Mouse (Mus musculus) hindbrain, embryonic 13.5 days (tissue): ENCODE data around the gene Ssh3. TPM values are rescaled to one million over a fixed set of nuclear protein-coding genes. Genes with fewer than 3 reads are reported as not detected.
A peak's percentile ranks its signal among the peaks of the same experiment; 100 is the strongest.

Experiments used
- ATAC-seq: fragments of 200-750 bp; cut with Nextera tagmentation; 2 replicates; pipeline ENCODE4 v1.8.0; 2017; ENCODE audit warnings: moderate TSS enrichment; ENCODE audit not compliant: low FRiP score
- H3K27ac ChIP-seq: fragments of 300-500 bp; sonication (generic); 2 replicates; pipeline ENCODE4 v1.5.1; 2015; ENCODE audit warnings: inconsistent platforms, mild to moderate bottlenecking, moderate library complexity
- H3K27me3 ChIP-seq: fragments of 300-500 bp; sonication (generic); 2 replicates; pipeline ENCODE4 v1.6.1; 2015; ENCODE audit warnings: mild to moderate bottlenecking, inconsistent platforms
- H3K36me3 ChIP-seq: fragments of 300-500 bp; sonication (generic); 2 replicates; pipeline ENCODE4 v1.6.1; 2015; ENCODE audit warnings: mild to moderate bottlenecking, inconsistent platforms
- H3K4me1 ChIP-seq: fragments of 300-500 bp; sonication (generic); replicated peaks from 2 replicates; pipeline ENCODE4 v1.6.1; 2015; ENCODE audit warnings: inconsistent platforms
- H3K4me2 ChIP-seq: fragments of 300-500 bp; sonication (generic); 2 replicates; pipeline ENCODE4 v1.6.1; 2015; ENCODE audit warnings: inconsistent platforms, mild to moderate bottlenecking, moderate library complexity
- H3K4me3 ChIP-seq: fragments of 300-500 bp; sonication (generic); 2 replicates; pipeline ENCODE4 v1.5.1; 2015; ENCODE audit warnings: mild to moderate bottlenecking, inconsistent platforms
- H3K9ac ChIP-seq: fragments of 300-500 bp; sonication (generic); 2 replicates; pipeline ENCODE4 v1.6.1; 2015; ENCODE audit warnings: mild to moderate bottlenecking, inconsistent platforms
- H3K9me3 ChIP-seq: fragments of 300-500 bp; sonication (generic); 2 replicates; pipeline ENCODE4 v1.6.1; 2016; ENCODE audit warnings: inconsistent platforms
- WGBS: fragments of 180-500 bp; shearing (Covaris S2); methylation state at CpG from one replicate; pipeline ENCODE4 v1.1.7; 2015; 5-methylcytosine and 5-hydroxymethylcytosine counted together
- polyA plus RNA-seq: library from polyadenylated mRNA; unstranded; fragments of >200 nt; fragmentation: Nextera tagmentation; extraction: Ambion mirVana; gene quantifications from 2 replicates; pipeline ENCODE4 v1.2.1, GENCODE M21; 2015

Gene Ssh3
- polyA plus RNA-seq, 1 experiment from 2014 or later: 10.6 TPM

GRCm38 (mm10) chr19:4291161-4291560 lies 22.2 kb upstream of the Ssh3 start:
- H3K9me3 ChIP-seq: no peaks in the 10 kb centered on the region
- H3K4me1 ChIP-seq: peaks cover 16% of the 10 kb centered on the region
- no peak overlapping the region for H3K4me2 ChIP-seq
- no peak overlapping the region for H3K9ac ChIP-seq
- 90% methylated on average over 11 of the region's 11 CpGs for WGBS
- peaks cover 87% of the 10 kb centered on the region for H3K36me3 ChIP-seq
- no peaks in the 10 kb centered on the region for H3K27me3 ChIP-seq
- ATAC-seq: no peak
- no peak overlapping the region for H3K4me3 ChIP-seq
- no peak overlapping the region for H3K27ac ChIP-seq

DNA sequence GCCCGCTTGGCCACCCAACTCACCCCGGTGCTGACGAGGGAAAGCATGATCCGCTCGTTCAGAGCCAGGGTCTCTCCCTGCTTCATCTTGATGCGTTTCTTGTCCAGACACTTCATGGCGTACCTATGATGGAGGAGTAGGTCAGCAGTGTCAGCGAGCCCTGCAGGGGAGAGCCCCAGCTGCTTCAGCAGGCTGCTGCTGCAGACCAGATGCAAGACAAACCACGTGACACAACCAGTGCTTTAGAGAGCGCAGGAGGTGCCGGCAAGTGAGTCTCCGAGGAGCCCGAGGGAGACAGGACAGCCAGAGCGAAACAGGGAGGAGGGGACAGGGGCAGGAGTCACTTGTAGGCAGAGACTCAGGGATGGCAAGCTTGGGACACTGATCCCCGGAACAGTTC lies 21.8 kb upstream of the Ssh3 start:
- Histone ChIP-seq H3K4me2 (no peak overlapping the region), H3K27ac (no peak overlapping the region), H3K4me3 (no peak overlapping the region), H3K27me3 (no peaks in the 10 kb centered on the region), H3K4me1 (peaks cover 16% of the 10 kb centered on the region), H3K36me3 (peaks cover 91% of the 10 kb centered on the region), H3K9me3 (no peaks in the 10 kb centered on the region), H3K9ac (no peak overlapping the region)
- no peak; the same call in 1 of the 2 replicates for ATAC-seq
- 72% methylated on average over 15 of the region's 15 CpGs for WGBS

DNA sequence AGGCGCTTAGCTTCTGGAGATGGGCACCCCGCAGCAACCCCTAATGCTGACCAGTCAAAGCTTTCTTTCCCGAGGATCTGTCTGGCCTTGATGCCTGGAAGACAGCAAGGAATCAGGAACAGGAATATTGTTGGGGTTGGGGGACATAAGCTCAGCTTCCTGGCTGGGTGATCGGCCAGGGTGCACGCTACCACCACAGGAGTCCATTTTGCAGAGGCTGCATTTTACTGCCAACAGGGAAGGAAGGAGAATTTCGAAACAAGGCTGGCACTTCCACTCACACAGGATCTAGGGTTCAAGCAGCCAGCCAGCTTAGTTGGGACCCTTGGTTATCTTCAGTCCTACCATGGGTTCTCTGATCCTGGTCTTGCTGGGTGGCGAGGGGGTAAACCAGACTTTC lies 14.7 kb upstream of the Ssh3 start:
- Histone ChIP-seq H3K4me3 (peak overlapping the region; percentile 63), H3K9ac (no peak overlapping the region), H3K27ac (peak overlapping the region; percentile 52; the same call in 1 of the 2 replicates), H3K27me3 (0 out of 2 replicates have a peak, but pooled peaks cover 3% of the 10 kb centered on the region), H3K4me2 (peak overlapping the region; percentile 66), H3K9me3 (no peaks in the 10 kb centered on the region), H3K4me1 (peaks cover 17% of the 10 kb centered on the region), H3K36me3 (peaks cover 54% of the 10 kb centered on the region)
- WGBS: 51% methylated on average over 7 of the region's 7 CpGs
- no peak for ATAC-seq

- 0 out of 2 replicates have a peak, but pooled peaks cover 3% of the 10 kb centered on the region for H3K27me3 ChIP-seq
- WGBS: under 1% methylated on average over 47 of the region's 50 CpGs
- H3K9me3 ChIP-seq: no peaks in the 10 kb centered on the region
- peak within 1 kb of the TSS; percentile 66 for H3K4me2 ChIP-seq
- peaks cover 17% of the 10 kb centered on the region for H3K4me1 ChIP-seq
- H3K4me3 ChIP-seq: peak within 1 kb of the TSS; percentile 63
- peak; percentile 94 for ATAC-seq
- peaks cover 47% of the 10 kb centered on the region for H3K36me3 ChIP-seq
- peak within 1 kb of the TSS; percentile 82 for H3K9ac ChIP-seq
- peak within 1 kb of the TSS; percentile 80 for H3K27ac ChIP-seq
Observed at GRCm38 (mm10) chr19:4282898-4283553, 14.0 kb upstream of the Ssh3 start, which contains the start of gene Ankrd13d. TSS of gene Ankrd13d (minus strand) at chr19:4283137.

- Histone ChIP-seq H3K9ac (no peak overlapping the region), H3K4me1 (peaks cover 17% of the 10 kb centered on the region), H3K4me2 (no peak overlapping the region), H3K36me3 (peaks cover 30% of the 10 kb centered on the region), H3K27ac (no peak overlapping the region), H3K9me3 (no peaks in the 10 kb centered on the region; the same call in 1 of the 2 replicates), H3K4me3 (no peak overlapping the region), H3K27me3 (0 out of 2 replicates have a peak, but pooled peaks cover 3% of the 10 kb centered on the region)
- no peak for ATAC-seq
- 94% methylated on average over 9 of the region's 9 CpGs for WGBS
Observed at GRCm38 (mm10) chr19:4280425-4280824, 11.4 kb upstream of the Ssh3 start.

GRCm38 (mm10) chr19:4279487-4279886 lies 10.5 kb upstream of the Ssh3 start:
- Histone ChIP-seq H3K27me3 (0 out of 2 replicates have a peak, but pooled peaks cover 3% of the 10 kb centered on the region), H3K4me2 (no peak overlapping the region), H3K9me3 (no peaks in the 10 kb centered on the region; the same call in 1 of the 2 replicates), H3K4me1 (peaks cover 17% of the 10 kb centered on the region), H3K27ac (no peak overlapping the region), H3K4me3 (no peak overlapping the region), H3K9ac (no peak overlapping the region), H3K36me3 (peaks cover 25% of the 10 kb centered on the region)
- 98% methylated on average over 1 of the region's 1 CpGs for WGBS
- no peak for ATAC-seq

DNA sequence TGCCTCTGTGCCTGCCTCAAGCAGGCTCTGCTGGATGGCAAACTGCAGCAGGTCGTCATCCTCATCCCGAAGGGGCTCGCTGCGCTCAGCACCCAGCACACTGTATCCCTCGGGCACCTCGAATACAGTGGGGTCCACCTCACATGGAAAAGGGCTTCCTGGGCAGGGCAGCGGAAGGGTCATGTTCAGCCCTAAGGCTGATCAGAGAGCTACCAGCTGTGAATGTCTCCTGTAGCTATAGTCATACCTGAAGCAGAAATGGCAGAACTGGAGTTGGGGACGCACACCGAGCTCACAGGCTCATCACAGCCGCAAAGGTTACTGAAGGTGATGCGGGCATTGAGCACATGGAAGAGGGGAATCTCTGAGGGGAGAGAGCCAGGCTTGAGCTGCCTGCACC lies 2.0 kb upstream of the Ssh3 start:
- Histone ChIP-seq H3K4me2 (no peak overlapping the region), H3K27ac (no peak overlapping the region), H3K9me3 (no peaks in the 10 kb centered on the region; the same call in 1 of the 2 replicates), H3K4me3 (no peak overlapping the region), H3K9ac (no peak overlapping the region), H3K27me3 (peaks cover 42% of the 10 kb centered on the region), H3K4me1 (peaks cover 12% of the 10 kb centered on the region), H3K36me3 (peaks cover 36% of the 10 kb centered on the region)
- ATAC-seq: no peak
- WGBS: 93% methylated on average over 11 of the region's 11 CpGs

DNA sequence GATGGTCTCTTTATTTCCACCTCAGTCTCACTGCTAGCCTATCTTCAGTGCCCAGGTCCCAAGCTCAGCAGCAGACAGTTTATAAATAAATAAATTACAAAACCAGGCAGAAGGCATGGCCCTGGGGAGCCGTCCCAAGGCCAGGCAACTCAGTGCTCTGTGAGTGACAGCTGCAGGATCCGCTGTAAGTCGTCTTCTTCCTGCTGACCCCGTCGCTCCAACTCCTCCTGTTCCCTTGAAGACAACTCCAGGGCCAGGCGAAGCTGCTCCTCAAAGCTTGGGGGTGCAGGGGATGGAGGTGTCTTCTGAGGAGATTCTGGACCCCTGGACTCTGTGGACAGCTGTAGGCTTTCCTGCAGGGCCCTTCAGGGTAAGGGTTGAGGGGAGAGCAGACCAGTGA lies 1.2 kb upstream of the Ssh3 start:
- no peak overlapping the region for H3K9ac ChIP-seq
- ATAC-seq: no peak
- H3K4me3 ChIP-seq: no peak overlapping the region
- peaks cover 33% of the 10 kb centered on the region for H3K36me3 ChIP-seq
- H3K9me3 ChIP-seq: no peaks in the 10 kb centered on the region
- peaks cover 42% of the 10 kb centered on the region for H3K27me3 ChIP-seq
- H3K27ac ChIP-seq: no peak overlapping the region
- 68% methylated on average over 6 of the region's 6 CpGs for WGBS
- peaks cover 12% of the 10 kb centered on the region for H3K4me1 ChIP-seq
- no peak overlapping the region for H3K4me2 ChIP-seq

GRCm38 (mm10) chr19:4265956-4266355 lies 3.0 kb downstream of the Ssh3 start:
- 73% methylated on average over 4 of the region's 4 CpGs for WGBS
- peaks cover 38% of the 10 kb centered on the region for H3K27me3 ChIP-seq
- no peak overlapping the region for H3K9ac ChIP-seq
- H3K9me3 ChIP-seq: no peaks in the 10 kb centered on the region
- H3K36me3 ChIP-seq: peaks cover 13% of the 10 kb centered on the region
- ATAC-seq: no peak
- no peak overlapping the region for H3K4me3 ChIP-seq
- no peak overlapping the region for H3K27ac ChIP-seq
- no peak overlapping the region for H3K4me2 ChIP-seq
- peaks cover 12% of the 10 kb centered on the region for H3K4me1 ChIP-seq

- Histone ChIP-seq H3K9ac (no peak overlapping the region), H3K27ac (no peak overlapping the region), H3K36me3 (0 out of 2 replicates have a peak, but pooled peaks cover 3% of the 10 kb centered on the region), H3K4me1 (peaks cover 10% of the 10 kb centered on the region), H3K4me2 (no peak overlapping the region), H3K9me3 (no peaks in the 10 kb centered on the region), H3K27me3 (peaks cover 22% of the 10 kb centered on the region), H3K4me3 (no peak overlapping the region)
- WGBS: 94% methylated on average over 6 of the region's 6 CpGs
- no peak for ATAC-seq
Observed at GRCm38 (mm10) chr19:4264171-4264780, 4.7 kb downstream of the Ssh3 start.

- Histone ChIP-seq H3K4me2 (no peak overlapping the region), H3K36me3 (0 out of 2 replicates have a peak, but pooled peaks cover 3% of the 10 kb centered on the region), H3K4me1 (peaks cover 4% of the 10 kb centered on the region), H3K9ac (no peak overlapping the region), H3K27me3 (peaks cover 16% of the 10 kb centered on the region), H3K27ac (no peak overlapping the region), H3K4me3 (no peak overlapping the region), H3K9me3 (no peaks in the 10 kb centered on the region)
- ATAC-seq: no peak
- 76% methylated on average over 14 of the region's 14 CpGs for WGBS
Observed at GRCm38 (mm10) chr19:4263702-4264101, 5.3 kb downstream of the Ssh3 start.

GRCm38 (mm10) chr19:4262756-4263155 lies 6.2 kb downstream of the Ssh3 start:
- Histone ChIP-seq H3K9me3 (no peaks in the 10 kb centered on the region), H3K9ac (no peak overlapping the region), H3K4me3 (no peak overlapping the region), H3K4me1 (peaks cover 4% of the 10 kb centered on the region), H3K27ac (no peak overlapping the region), H3K4me2 (no peak overlapping the region), H3K36me3 (0 out of 2 replicates have a peak, but pooled peaks cover 3% of the 10 kb centered on the region), H3K27me3 (peaks cover 6% of the 10 kb centered on the region)
- 80% methylated on average over 6 of the region's 6 CpGs for WGBS
- no peak for ATAC-seq
